Mouse (Mus musculus): ENCODE data around the gene Hist1h4m.
A peak's percentile ranks its signal among the peaks of the same experiment; 100 is the strongest.
"Not testable (repeated sequence)": the region's sequence is repeated elsewhere in the genome, so short reads cannot be mapped to it uniquely, and the experiment has no call there.

Gene Hist1h4m

DNA sequence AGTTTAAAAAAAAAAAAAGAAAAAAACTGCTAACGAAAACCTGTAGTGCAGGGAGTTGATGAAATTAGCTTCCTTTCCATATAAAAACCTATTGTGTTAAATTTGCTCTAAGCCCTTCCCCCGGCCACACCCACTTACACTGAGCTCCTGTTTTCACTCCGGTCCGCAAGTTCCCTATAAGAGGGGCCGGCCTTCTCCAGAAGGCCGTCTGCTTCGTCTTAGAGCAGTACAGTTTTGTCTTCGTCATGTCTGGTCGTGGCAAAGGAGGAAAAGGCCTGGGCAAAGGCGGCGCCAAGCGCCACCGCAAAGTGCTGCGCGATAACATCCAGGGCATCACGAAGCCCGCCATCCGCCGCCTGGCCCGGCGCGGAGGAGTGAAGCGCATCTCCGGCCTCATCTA lies at the start of gene Hist1h4m:
Gene Hist1h4m (plus strand): TSS at position 208 of the 400 bp plus-strand sequence.
- peak; percentile 51 to 64 for DNase-seq

DNA sequence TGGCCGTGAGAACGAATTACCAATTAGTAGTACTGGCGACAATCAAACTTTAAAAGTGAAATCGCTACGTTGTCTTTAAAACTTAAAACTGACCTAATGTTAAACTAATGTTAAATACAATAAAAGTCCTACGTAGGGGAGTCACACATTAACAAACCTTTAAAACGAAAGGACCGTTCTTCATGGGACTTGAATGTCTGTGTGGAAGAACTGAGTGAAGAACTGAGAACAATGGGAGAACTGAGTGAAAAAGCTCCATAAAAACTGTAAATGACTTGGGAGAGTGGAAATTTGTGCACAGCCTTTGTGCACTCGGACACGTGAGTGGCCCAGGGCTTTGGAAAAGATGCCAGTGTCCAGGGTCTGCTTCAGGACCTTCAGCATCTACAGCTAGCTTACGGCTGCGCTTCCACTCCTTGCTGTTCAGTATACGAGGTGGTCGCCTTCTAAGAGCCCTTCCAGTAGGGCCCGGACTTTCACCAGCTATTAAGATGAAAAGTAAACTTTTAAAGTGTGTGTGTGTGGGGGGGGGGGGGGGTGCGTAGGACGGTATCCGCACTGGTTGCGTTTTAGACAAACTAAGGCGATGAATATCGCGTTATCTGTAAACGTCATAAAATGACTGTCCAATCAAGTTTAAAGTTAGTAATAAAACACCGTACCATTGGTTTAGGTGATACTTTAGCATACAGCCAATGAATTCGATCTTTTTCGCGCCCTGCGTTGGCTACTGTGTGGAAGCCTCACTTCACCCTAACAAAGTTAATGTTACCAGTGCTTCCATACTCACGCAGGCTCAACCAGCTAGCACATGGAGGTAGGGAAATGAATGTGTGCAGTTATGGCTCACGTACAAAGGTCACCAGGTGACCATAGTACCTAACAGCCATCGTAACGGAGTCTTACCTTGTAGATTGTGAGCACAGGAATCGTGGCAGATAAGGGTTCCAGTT lies 32.5 kb upstream of the Hist1h4m start:
- DNase-seq: peak; percentile 58 to 72

DNA sequence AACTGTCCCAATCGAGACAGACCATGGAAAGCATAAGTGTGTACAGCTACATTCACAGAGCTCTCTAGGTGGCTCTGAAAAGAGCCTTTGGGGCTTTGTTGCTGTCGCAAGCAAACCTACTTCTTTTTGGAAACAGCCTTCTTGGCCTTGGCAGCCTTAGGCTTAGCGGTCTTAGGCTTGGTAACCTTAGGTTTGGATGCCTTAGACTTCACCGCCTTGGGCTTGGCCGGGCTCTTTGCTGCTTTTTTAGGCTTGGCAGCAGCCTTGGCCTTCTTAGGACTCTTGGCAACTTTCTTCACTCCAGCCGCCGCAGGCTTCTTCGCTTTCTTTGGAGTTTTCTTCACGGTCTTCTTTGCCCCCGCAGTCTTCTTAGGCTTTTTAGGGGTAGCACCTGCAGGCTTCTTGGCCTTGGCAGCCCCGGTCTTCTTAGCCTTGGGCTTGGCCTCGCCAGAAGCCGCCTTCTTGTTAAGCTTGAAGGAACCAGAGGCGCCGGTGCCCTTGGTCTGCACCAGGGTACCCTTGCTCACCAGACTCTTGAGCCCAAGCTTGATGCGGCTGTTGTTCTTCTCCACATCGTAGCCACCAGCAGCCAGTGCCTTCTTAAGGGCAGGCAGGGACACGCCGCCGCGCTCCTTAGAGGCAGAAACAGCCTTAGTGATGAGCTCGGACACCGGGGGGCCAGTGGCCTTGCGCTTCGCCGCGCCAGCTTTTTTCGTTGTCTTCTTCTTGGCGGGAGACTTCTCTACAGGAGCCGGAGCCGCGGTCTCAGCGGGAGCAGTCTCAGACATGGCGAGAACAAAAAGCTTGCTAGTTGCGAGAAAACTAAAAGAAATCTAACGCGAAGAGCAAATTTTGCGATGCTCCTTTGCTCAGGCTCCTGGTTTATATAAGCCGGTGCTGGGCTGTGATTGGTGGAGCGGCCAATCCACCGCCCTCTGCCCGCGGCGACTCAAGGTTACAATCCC lies 31.5 kb upstream of the Hist1h4m start, which contains the start of gene Hist1h1b:
Gene Hist1h1b (minus strand): TSS at position 859 of the 965 bp plus-strand sequence.
- DNase-seq: peak; percentile 72 to 82

DNA sequence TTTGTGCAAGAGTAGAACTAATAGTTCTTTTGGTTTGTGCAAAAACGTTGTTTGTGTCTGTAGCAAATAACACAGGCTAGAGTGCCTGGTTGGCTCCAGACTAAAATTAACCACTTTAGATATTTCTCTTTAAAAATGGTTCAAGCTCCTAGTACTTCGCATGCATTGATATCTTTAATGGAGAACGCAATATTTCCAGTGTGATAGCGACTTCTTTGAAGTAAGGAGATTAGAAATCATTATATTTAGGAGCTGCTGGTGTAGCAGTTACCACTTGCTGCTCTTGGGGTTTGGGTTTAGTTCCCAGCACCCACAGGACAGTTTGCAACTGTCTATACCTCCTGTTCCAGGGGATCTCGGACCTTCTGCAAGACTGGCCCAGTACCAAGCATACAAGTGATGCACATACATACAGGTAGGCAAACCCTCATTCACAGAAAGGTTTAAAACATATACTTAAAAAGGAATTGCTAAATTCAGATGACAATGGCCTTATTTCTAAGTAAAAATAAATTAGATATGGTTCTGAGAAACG lies 30.5 kb upstream of the Hist1h4m start:
- no peak for DNase-seq

DNA sequence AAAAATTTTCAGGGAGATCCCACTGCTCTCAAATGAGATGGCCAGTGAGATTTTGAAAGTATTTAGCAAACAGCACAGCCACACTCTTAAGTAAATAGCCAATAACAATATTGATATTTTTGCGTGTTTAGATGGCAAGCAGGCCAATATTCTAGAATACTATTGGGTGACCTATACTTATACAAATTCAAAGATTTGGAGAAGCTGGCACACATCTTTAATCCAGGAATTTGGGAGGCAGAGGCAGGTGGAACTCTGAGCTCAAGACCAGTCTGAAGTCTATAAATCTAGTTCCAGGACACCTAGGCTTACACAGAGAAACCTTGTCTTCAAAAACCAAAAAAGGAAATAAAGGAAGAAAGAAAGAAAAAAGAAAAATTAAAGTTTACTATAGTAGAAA lies 29.9 kb upstream of the Hist1h4m start:
- DNase-seq: no peak

DNA sequence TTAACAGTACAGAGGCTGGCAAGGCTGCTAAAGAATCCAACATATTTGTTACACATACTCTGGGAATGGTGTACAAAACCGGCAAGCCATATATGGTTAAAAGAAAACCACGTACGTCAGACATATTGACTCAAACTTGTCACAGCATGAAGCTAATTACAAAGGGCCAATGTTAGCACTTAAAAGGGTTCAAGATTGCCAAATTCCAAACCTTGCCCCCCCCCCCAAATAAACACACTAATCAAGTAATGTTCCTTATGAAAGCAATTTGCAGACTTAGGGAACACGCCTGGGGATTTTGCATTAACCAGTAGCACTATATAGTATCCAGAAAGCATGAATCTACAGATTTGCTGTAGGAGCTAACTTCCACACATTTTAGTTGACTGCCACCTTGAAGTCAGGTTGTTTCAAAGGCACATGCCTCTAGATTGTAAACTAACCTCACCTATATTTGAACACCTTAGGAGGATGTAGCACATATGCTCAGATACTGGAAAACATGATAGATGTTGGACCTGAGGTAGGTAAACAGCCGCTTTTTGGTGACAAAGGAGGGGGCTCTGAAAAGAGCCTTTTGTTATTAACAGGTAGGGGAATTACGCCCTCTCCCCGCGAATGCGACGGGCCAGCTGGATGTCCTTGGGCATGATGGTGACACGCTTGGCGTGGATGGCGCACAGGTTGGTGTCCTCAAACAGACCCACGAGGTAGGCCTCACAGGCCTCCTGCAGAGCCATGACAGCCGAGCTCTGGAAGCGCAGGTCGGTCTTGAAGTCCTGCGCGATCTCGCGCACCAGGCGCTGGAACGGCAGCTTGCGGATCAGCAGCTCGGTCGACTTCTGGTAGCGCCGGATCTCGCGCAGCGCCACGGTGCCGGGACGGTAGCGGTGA lies 28.9 kb upstream of the Hist1h4m start:
- DNase-seq: peak; percentile 45 to 55

DNA sequence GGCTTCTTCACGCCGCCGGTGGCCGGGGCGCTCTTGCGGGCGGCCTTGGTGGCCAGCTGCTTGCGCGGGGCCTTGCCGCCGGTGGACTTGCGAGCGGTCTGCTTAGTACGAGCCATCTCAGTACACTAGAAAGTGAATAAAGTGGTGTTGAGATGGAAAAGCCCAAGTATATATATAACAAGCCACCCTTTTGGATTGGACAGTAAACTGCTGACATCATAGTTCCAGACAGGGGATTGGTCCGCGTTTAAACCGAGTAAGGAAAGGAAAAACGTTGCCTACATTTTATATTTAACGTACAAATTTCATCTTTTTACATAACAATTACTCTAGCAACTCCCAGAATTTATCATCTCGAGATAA lies 28.3 kb upstream of the Hist1h4m start, which contains the start of gene Hist1h3i:
Gene Hist1h3i (minus strand): TSS at position 116 of the 363 bp plus-strand sequence.
- DNase-seq: peak; percentile 51 to 61

DNA sequence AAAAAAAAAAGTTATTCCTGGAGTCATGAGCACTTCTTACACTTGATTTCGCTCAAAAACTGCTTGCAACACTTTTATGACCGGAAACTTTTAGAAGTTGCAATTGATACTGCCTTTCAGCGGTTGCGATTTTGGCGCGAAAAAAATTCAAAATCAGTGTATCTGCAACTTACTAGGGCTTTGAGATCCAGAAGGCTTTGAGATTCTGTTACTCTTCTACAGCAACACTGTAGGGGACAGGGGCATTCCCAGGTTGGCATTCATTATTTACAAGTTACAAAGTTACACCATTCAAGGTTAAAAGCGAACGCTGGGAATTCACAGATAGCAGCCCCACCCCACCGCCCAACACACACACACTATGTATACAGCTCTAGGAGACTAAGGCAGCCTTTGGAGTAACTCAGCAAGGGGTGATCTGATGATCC lies 27.8 kb upstream of the Hist1h4m start:
- peak; percentile 31 to 41 for DNase-seq

DNA sequence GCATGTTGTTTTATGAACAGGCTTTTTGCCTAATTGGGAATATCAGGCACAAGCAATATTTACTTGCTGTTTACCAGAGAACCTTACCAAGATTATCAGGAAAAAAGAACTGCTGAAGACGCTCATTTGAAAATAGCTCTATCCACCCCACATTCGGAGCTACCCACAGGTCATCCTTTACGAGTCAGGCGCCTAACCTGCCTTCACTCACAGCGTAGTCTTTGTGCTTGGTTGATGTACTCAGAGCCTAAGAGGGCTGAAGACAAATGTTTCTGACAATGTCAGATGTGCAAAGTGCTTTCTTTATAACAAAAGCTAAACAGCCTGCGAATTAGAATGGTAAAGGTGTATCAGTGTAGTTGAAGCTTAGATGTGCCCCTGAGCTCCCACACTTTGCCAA lies 27.2 kb upstream of the Hist1h4m start:
- no peak for DNase-seq

DNA sequence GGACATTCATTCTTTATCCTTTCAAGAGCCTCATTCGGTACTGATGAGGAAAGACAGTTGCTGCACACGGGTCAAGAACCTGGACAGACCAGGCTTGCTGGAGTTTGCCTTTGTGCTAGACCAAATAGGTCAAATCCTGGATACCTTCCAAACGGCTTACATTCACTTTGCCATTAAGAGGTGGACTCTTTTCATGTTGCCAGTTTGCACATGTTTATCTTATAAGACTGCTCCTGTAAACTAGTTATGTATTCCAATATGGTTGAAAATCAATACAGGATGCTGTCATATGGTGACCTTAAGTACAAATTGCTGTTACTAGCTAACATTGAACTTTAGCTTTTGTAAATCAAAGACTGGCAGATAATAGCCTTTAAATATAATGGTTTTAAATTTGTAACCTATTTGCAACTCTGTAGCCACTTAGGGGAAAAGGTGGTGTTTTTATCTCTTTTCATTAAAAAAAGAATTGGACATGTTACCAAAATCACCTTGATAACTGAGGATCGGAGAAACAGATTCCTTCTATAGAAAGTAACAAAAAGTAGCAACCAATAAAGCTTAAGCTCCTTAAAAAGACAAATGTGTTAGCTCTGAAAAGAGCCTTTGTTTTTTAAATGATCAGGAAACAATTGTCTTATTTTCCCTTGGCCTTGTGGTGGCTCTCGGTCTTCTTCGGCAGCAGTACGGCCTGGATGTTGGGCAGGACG lies 25.2 kb upstream of the Hist1h4m start:
- no peak for DNase-seq

DNA sequence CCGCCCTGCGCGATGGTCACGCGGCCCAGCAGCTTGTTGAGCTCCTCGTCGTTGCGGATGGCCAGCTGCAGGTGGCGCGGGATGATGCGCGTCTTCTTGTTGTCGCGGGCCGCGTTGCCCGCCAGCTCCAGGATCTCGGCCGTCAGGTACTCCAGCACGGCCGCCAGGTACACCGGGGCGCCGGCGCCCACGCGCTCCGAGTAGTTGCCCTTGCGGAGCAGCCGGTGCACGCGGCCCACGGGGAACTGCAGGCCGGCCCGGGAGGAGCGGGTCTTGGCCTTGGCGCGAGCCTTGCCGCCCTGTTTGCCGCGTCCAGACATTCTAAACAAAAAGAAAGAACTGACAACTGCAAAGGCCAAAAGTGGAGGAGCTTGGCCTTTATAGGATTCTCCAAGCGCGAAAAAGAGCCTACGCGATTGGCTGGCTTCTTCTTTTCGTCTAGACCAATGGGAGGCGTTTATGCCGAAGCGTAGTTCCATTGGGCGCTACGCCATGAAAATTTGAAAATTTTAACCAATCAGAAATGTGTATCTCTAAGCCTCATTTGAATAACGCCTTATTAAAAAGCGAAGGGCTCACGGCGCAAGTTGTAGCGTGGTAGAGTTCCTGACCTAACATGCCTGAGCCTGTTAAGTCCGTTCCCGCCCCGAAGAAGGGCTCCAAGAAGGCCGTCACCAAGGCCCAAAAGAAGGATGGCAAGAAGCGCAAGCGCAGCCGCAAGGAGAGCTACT lies 24.5 kb upstream of the Hist1h4m start, which contains the start of the genes Hist1h2an and Hist1h2bp:
Gene Hist1h2an (minus strand): TSS at position 320 of the 731 bp plus-strand sequence.
Gene Hist1h2bp (plus strand): TSS at position 563 of the 731 bp plus-strand sequence.
- peak; percentile 82 to 86 for DNase-seq

DNA sequence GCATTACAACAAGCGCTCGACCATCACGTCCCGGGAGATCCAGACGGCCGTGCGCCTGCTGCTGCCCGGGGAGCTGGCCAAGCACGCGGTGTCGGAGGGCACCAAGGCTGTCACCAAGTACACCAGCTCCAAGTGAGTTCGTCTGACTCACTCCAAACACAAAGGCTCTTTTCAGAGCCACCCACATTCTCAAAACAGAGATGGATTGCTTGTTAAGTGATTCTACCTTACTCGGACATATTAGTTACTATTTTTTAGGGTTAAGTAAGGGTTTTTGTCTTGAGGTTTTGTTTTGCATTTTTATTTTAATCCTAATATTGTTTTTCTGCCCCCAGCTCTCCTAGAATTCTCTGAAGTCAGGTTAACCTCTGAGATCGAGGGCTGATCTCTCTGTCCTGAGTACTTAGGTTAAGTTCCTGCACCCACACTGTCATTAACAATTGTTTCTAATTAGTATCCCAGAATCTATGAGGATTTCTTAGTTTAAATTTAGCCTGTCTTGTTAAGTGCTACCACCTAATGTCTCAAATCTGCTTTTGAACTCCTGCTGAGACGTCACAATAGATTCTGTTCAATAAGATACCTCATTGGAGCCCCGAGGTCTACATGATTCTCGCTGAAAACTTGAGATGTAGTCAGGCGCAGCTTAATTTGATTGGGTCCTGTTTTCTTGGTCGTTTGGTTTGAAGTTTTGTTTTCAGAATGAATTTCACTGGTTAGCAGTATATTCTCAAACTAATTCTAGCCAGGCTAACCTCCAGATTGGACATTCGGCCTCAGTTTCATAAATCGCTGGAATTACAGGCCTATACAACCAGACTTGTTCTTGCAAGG lies 23.6 kb upstream of the Hist1h4m start:
- DNase-seq: no peak

DNA sequence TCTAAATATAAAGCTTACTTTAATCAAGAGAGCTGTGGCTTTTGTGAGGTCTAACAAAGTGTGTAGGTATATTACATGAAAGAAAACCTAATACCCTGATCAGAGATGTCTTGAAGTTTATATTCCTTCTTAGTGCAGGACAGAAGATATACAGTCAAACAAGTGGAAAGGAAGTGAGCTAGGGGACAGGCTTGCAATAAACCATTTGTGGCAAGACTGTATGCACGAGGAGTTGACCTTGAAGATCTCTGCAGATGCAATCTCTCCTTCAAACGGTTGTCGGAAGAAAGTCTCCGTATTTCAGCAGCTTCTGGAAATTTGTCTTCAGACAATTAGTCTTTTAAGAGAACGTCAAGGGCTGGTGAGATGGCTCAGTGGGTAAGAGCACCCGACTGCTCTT lies 21.6 kb upstream of the Hist1h4m start:
- DNase-seq: no peak

DNA sequence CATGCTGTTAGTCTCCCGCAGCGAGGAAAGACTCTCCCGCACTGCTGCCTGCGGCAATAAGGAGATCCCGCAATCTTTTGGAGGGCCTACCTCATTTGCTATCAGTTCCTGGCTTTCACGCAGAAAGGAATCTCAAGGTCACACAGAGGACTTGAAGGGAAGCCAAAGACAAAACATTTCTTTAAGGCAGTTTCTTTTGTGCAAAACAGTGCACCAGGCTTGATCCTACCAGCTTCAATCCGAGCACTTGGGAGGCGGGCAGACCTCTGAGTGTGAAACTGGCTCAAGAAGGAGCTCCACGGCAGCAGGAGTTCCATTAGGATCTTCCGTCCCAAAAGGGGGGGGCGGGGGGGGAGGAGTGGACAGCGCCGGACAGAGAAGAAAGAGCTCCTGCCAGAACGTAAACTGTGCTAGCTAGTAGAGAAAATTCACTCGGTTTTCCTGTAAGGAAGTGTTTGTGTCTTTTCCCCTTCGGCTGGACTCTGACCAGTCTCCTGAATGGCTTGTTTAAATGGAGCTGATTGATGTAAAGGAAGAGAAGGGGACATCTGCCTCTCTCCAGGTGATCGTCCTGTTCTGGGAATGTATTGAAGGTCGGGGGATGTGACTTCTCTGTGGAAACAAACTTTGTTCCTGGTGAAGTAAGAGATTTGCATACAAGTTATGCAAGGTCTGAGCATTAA lies 20.8 kb upstream of the Hist1h4m start:
- DNase-seq: no peak

DNA sequence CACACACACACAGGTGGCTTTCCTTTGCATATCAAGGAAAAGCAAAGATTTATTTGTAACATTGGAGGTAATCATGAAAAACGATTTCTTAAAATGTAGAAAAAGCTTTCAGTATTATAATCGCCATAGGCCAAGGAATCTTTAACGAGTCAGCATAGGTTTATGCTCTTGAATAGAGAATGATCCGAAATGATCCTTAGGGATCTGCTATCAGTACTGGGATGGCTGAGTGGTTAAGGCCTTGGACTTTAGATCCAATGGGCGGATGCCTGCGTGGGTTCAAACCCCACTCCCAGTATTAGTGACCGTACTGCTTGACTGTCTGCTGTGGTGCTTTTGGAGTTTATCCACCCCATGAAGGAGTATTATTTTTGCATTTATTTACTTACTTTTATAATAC lies 16.0 kb upstream of the Hist1h4m start:
- no peak for DNase-seq

DNA sequence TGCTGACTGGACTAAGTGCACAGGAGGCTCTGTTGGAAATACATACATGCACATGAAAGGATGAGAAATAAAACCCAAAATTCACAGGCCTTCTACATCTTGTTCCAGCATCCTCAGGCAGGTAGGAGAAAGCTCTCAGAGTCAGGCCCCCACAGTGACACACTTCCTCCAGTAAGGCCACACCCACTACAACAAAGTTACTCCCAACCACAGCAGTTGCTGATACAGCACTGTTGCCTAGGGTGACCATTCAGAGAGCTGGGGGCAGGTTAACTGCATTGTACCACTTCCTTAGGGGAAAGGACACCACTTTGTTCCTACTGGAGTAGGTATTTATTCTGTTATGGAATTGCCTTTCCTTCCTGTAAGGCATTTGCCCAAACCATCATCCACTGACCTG lies 14.4 kb upstream of the Hist1h4m start:
- DNase-seq: not testable (repeated sequence)

DNA sequence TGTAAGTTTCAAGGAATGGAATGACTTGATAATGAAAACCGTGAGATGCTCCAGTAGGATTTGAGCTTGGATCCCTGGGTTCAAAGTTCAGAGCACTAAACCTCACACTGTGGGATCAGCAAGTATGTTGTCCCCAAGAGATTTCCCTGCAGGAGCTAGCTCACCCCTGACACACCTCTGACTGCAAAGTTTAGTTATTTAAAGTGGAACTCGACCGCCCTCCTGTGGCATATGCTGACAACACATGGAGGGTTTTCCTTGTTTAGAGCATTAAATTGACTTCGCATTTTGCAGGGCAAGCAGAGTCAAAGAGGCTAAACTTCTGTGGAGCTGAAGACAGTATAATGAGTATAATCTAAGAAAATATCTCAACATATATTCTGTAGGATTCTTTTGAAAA lies 8.5 kb upstream of the Hist1h4m start:
- not testable (repeated sequence) for DNase-seq

DNA sequence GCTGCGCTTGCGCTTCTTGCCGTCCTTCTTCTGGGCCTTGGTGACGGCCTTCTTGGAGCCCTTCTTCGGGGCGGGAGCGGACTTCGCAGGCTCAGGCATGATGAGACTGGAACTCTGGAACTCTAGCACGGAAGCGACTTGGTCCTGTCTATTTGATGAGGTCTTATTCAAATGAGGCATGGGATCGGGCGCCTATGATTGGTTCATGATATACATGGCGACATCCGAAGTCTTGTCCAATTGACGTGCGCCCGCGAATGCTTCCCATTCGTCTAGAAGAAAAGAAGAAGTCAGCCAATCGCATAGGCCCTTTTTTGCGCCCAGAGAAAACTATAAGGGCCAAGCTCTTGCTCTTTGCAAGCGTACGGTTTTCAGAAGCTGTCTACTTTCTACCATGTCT lies 1.5 kb upstream of the Hist1h4m start, which contains the start of the genes Hist1h2bq and Hist1h2ao:
Gene Hist1h2bq (minus strand): TSS at position 125 of the 400 bp plus-strand sequence.
Gene Hist1h2ao (plus strand): TSS at position 393 of the 400 bp plus-strand sequence.
- not testable (repeated sequence) for DNase-seq

Measured in thymus, postnatal 36 days (tissue).